Mouse (Mus musculus): ENCODE results near the gene Ip6k3.
A peak's percentile ranks its signal among the peaks of the same experiment; 100 is the strongest.

Ip6k3 gene

DNA sequence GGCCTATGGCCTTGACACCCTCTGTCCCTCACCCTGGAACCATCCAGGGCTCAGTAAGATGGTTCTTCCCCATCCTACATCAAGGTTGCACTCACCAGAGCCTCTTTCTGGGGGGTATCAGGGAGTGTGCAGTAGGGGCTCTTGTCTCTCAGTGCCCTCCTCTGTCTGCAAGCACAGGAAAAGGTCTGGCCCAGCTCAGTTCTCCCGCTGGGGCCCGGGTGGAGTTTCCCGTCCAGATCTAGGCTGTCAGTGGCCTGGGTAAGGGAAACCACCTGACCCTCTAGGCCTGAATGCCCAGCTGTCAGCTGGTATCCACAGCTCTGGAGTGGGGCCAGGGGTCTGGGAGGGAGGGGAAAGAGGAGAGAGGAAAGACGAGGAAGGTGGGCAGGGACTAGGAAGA is at the start of gene Ip6k3:
Ip6k3 (minus strand) TSS at position 251 of the 400 bp plus-strand sequence.
- no peak for DNase-seq (ENCODE audit: low spot score in 2 of 2)

DNA sequence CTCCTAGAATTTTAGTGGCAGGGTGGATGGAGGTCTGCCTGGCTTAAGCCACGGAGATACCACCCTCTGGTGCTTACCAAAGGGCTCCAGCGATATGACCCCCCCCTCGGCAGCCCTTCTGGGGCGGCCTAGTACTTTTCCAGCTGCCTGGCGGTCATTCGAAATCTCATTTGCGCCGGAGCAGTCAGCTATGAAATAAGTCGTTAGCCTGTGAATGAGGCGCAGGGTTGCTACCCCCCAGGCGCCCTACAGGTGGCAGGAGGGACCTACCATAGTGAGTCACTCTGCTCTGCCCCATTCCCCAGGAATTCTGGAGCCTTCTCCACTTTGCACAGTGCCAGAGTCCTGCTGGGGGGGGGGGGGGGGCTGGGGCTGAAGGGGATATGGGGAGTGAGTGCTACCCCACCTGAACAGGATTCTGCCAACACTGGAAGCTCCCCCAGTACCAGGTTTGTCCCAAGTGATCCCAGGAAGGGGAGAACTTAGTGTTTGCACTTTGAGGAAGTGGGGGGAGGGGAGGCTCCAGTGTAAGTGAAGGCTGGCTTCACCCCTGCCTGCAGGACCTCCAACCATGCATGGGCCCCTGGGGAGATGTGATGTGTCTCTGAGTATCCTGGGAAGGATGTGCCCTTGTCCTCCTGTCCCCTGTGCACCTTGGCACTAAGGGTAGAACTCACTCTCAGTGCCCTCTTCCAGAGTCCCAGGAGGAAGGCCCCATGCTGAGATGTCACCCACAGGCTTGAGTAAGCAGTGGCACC is 45.4 kb upstream of the Ip6k3 start:
- DNase-seq (ENCODE audit: low spot score in 2 of 2) = no peak

DNA sequence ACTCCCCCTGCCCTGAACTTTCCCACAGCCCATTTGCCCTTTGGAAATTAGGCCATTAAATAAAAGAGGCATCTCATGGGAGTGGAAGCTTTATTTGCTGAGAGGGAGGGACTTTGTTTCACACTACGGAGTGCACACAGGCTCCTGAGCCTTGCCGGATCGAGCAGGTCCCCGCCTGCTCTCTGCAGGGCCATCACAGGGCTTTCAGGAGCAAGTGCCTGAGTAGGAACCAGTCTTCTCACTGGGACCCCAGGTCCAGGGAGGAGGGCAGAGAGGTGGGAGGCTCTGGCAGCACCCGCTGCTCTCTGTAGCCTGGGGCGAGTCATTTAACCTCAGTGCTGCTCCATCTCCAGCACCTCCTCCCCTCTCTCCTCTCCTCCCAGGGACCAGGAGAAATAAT is 44.4 kb upstream of the Ip6k3 start:
- DNase-seq (ENCODE audit: low spot score in 2 of 2) = no peak

DNA sequence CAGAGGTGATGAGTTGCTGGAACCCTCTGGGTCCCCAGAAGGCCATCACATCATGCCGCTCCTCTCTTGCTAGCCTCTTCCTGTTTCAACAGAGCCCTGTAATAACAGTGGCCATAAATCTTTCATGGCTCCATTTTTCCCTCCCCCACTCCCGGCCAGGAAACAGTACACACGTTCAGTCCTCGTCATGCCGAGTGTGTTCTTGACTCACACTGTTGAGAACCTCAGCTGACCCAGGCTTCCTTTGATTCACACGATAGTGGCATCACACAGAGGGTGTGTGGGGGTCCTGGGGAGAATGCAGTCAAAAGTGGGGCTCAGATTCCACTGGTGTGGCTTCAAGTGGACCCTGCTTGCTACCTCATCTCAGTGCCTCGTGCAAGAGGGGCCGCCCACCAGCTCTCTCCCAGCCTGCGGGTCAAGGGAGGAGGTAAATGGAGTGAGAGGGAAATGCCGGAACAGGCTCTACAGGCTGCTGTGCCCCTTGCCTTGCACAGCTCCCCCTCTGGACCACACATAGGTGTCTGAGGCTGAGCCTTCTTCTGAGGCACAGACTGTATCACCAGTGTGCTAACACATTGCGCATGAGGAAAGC is 39.6 kb upstream of the Ip6k3 start:
- peak in 1 of 2 experiments; percentile 36 for DNase-seq (ENCODE audit: low spot score in 2 of 2)

DNA sequence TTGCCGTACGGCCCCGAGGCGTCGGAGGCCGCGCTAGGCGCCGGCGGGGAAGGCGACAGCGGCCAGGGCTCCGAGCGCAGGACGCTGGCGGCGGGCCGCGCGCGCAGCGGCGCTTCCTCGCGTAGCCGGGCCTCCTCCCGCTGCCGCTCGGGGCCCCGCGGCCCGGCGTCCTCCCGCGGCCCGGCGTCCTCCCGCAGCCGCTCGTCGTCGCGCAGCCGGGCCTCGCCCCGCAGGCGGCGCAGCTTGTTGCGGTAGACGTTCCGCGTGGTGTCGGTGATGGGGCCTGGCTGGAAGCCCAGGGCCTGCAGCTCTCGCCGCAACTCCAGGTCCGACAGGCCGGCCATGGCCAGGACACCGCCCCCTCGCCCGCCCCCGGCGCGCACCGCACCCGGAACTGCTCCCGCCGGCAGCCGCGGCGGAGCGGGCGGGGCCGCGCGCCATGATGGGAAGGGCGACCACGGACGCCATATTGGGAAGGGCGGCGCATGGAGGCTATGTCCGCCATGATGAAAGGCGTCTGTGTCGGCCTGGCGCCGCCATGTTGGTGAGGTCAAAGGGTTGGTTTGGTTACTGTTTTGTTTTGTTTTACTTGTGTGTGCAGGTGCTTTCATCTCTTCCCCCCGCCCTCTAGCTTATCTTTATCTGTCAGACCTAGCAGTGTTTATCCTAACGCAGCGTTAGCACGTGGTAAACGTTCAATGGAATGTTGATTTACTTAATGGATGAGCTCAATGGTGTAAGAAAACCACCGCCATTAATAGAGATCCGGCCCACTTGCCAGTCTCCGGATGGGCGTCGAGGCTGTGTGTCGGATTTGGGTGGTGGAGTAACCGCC is 36.7 kb upstream of the Ip6k3 start, which contains the start of gene Lemd2:
Lemd2 (minus strand) TSS at position 395 of the 835 bp plus-strand sequence.
- peak; percentile 91 to 94 for DNase-seq (ENCODE audit: low spot score in 2 of 2)

DNA sequence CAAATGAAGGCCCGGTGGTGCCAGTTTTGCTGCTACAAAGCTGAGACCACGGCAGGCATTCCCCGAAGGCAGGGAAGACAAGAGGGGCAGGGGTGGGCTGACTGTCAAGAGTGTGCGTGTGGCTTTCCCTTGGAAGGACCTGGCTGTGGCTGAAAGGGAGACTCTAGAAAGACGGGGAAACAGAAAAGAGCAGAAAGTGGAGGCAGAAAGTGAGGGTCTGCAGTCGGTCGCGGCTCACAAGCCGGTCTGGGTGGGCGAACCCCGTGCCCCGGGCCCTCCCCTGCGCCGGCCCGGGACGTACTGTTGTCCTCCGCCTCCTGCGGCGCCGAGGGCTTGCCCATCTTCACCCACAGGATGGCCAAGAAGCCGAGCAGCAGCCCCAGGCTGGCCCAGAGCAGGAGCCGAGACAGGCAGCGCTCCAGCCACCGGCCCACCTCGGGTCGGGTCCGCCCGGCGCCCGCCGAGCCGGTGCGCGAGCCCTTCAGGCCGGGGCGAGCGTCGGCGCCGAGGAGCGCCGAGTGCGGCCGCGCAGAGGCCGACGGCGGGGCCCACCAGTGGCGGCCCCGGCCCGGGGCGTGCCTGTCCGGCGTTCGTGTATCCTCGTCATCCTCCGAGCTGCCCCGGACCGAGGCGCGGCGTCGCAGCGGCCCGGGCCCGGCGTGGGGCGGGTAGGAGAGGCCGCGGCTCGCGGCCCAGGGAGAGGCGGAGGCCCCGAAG is 35.9 kb upstream of the Ip6k3 start:
- peak in 1 of 2 experiments; percentile 56 for DNase-seq (ENCODE audit: low spot score in 2 of 2)

DNA sequence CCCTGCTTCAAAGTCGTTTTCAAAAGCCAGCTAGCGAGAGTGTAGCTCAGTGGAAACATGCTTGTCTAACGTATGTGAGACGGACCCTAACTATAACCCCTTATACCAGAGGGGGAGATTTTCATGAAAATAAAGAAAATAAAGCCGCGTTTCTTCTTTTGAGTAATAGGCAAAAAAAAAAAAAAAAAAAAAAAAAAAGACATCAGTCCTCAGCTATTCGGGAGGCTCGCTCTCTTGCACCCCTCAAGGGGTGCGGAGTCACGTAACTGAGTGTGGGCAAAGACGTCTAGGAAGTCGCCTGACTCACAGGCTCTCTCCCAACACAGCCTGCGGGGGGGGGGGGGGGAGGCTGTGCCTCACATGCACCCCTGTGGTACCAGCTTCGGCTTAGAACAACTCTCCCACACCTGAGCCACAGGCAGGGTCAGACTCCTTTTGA is 35.3 kb upstream of the Ip6k3 start:
- peak in 1 of 2 experiments; percentile 37 for DNase-seq (ENCODE audit: low spot score in 2 of 2)

DNA sequence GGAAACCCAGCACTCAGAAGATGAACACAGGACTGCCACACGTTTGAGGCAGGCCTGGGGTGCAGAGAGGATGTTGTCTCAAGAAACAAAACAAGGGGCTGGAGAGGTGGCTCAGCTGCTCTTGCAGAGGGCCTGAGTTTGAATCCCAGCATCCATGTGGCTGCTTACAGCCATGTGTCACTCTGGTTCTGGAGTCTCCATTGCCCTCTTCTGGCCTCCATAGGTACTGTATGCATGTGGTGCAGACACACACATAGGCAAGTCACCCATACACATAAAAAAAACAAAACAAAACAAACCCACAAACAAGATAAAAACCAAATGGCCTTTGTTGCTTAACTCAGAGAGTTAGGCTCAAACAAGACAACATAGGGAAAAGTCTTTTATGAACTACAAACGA is 34.4 kb upstream of the Ip6k3 start:
- DNase-seq (ENCODE audit: low spot score in 2 of 2) = no peak

DNA sequence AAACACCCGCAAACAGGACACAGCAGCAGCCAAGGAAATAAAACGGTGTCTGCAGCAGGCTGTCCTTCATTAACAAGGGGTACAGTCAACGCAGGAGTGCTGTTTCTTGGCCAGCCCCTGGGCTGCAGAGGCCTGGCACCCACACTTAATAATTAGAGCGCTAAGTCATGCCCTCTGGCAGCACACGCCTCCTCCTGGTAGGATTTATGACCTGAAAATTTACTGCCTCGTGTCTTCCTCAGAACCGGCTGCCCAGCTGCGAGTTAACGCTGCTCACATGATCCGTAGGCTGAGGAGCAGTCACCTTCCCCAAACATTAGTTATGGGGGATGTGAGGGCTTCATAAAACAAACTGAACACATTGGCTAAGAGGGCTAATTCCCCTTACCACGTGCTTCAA is 33.2 kb upstream of the Ip6k3 start:
- DNase-seq (ENCODE audit: low spot score in 2 of 2) = no peak

DNA sequence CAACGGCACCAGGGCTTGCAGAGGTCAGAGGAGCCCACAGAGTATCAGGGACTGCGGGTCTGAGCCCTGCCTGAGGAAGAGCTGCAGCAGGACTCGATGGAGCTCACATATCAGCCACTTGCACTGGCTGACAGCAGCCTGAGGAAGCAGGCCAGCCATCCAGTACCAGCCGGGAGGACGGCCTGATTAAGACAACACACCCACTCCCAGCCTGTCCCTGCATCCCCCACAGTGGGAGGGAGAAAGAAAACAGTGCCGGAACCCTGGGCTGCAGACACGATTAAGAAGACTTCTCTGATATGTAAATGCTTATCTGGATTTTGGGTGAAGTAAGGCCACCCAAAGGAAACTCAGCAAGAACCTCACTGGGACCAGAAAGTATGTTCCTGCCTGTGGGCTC is 32.3 kb upstream of the Ip6k3 start:
- no peak for DNase-seq (ENCODE audit: low spot score in 2 of 2)

DNA sequence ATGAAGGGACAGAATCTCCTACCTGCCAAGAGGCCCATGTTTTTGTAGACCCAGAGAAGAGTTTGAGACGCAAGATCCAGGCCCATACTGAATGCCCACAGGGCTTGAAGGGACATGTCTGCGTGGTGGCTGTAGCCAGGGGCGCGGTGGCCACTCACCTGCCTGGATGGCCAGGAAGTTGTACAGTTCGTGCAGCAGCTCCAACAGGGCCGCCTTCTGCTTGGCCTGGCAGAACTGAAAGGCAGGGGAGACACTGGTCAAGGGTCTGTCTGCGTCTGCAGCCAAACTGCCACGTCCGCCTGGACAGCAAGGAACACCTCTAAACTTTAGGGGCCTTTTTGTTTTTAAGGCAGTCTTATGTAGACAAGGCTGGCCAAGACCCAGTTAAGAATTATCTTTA is 31.6 kb upstream of the Ip6k3 start:
- DNase-seq (ENCODE audit: low spot score in 2 of 2) = no peak

DNA sequence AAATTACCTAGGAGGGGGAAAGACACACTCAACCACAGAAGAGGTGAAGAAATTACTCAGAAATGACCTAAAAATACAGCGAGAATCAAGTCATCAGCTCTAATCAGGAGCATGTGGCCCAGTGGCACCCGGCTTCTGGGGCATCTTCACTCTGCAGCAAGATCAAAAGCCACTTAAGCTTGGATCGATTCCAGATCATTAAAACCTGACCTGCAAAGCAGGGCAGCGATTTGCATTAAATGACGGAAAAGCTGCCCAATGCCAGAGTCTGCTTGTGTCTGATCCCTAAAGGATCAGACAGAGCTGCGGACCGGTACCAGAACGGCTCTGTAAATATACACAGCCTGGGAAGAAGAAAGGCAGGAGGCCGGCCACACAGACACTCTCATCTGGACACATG is 28.6 kb upstream of the Ip6k3 start:
- no peak for DNase-seq (ENCODE audit: low spot score in 2 of 2)

DNA sequence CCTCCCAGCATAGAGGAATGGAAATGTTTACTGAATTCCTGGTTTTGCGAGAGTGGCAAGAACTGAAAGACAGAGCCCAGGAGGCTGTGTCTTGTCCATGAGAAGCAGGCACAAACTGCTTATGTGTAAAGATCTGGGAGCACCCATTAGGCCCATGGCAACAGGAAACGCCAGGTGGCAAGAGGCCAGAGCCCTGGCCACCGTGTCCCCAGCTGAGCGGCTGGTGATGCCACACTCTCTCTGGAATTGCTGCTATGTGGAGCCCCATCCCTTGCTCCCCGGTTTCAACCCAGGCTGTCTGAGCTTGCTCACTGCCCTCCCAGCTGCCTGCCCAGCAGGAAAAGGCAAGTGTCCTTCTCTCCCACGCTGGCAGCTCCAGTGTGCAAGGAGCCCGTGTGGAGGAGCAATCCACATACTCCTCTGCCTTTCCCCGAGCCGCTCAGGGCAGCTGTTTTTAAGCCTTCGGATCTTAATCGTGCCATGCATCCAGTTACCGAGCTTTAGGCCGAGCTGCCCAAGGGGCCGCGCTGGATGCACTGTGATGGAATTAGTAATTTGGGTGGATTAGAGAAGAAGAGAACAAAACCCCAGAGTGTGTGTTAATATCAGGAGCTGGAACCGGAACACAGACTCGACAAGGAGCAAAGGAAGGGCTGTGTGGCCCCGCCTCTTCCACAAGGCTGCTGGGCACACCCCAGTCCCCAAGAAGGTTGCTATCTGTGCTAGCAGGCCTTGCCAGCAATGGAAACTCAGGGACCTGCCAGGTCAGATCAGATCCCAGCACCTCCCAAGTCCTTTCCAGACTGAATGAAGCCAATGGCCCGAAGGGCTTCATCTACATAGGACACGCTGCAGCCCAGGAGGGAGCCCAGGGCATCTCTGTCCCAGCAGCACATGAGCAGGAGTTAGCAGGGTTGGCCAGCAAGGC is 26.9 kb upstream of the Ip6k3 start:
- no peak for DNase-seq (ENCODE audit: low spot score in 2 of 2)

DNA sequence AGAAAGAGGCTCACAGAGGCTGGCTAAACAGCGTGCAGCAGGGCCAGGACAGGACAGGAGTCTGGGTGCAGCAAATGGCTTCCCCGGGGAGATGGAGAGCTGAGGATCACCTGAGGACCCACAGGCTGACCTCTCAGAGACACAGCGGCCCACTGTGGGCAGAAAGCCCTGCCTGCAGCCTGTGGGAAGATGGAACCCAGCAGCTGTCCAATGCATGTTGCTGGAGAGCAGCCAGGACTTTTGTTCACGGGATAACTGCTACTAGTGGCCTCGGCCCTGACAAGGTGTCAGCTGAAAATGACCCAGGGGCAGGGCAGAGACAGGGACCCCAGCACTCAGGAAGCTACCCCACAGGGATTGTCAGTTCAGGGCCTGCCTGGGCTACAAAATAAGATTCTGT is 24.2 kb upstream of the Ip6k3 start:
- DNase-seq (ENCODE audit: low spot score in 2 of 2) = no peak

DNA sequence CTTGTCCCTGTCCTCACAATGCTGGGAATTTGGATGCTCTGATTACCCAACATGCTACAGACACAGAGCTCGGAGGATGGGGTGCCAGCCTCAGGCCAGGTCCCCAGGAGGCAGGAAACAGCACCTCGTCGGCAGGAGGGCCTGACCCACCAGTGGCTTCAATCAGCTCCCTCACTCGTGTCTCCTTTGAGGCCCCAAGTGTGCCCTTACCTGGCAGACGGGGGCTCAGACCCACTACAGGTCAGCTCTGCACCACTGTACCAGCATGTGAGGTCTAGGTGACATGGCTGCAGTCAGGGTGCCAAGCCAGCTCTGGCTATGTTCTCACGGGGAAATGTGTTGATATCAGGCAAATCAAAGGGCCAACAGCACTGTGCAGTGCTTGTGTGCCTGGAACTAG is 23.6 kb upstream of the Ip6k3 start:
- no peak for DNase-seq (ENCODE audit: low spot score in 2 of 2)

DNA sequence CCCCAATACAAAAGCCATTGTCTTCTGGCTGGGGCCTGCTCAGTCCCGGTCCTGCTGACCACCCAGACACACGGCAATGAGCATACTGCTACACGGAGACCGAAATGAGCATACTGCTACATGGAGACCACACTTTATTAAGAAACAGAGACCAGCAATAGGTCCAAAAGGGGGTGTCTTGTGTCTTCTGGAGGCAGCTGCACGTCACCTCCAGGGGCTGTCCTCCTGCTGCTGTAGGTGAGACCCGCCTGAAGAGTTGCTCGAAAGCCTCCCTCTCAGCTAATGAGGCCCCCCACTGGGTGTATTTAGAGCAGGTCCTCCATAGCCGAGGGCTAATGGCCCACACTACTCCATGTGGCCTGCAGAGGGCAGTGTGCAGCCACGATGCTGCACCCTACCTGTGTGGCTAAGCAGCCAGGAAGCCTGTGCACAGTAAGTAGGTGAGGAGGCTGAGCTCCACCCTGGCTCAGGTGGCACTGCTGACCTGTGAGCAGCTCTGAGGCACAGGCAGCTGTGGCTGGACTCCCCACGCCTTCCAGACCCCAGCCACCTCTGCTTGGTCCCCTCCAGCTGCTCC is 22.1 kb upstream of the Ip6k3 start:
- peak; percentile 41 to 64 for DNase-seq (ENCODE audit: low spot score in 2 of 2)

DNA sequence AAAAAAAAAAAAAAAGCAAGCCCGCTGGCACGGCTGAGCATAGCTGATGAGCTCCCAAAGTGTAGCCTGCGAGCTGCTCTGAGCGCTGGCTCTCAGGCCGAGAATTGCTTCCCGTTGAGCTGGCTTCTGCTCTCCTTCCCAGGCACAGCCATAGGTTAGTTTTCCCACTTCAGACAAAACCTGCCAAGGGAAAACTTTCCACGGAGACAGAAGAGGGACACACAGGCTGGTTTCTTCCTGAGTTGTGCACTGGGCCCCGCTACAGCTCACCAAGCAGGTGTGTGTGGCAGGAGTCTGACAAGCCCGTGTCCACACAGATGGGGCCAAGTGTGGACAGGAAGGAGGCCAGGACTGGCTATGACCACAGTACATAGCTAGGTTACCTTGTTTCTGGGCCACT is 21.3 kb upstream of the Ip6k3 start:
- DNase-seq (ENCODE audit: low spot score in 2 of 2) = no peak

DNA sequence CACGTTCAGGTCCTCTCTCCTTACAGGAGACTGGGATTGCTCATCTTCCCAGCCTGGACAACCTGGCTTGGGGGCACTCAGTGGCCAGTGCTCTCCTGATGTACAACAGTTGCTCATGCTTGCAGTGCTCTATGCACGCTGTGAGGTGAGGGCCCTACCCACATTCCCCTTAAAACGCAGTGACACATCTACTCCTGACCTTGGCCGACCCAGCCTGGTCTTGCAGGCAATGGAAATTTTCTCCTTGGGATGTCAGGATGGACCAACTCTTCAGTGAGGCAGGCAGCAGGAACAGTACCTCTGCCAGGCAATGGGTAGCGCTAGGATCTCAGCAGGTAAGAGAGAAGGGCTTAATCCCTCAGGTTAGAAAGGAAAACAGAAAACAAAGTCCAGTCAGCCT is 19.5 kb upstream of the Ip6k3 start:
- DNase-seq (ENCODE audit: low spot score in 2 of 2) = no peak

DNA sequence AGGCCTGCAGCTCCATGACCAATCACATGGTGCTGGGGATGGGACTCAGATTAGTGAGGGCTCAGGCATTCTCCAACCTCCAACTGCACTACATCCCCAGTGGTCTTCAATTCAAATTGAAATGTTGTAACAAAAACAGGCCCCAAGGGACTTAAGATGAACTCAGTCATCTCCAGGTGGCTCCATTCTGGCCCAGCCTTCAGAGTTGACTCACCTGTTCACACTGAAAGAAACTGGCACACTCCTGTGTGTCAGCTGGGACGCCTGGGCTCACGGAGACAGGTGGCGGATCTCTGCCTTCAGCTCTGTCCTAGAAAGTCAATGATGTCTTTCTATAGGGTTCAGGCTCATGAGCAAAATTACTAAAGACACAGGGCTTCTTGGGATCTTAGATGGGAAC is 18.5 kb upstream of the Ip6k3 start:
- DNase-seq (ENCODE audit: low spot score in 2 of 2) = no peak

DNA sequence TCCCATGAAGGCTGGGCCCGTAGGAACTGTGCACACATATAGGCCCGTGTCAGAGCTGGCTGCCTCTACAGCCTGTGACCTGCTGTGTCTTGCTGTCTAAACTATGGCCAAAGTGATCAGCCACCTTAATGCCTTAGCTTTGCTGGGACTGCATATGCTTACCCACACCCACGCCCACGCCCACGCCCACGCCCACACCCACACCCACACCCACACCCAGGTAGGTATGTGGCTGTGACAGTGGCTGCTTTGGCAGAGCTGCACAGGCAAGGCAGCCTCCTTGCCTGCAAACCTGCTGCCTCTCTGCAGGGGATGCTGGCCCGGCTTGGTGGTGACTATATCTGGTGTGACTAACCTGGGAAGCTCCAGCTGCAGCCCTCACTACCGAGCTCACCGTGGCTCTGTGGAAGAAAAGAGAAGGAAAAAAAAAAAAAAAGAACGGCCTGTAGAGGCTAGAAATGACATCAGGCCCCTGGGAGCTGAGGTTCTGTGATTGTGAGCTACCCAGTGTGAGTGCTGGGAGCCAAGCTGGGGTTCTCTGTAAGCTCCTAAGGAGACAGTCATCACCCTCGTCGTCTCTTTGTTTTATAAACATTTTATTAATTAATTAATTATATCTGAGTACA is 16.2 kb upstream of the Ip6k3 start:
- no peak for DNase-seq (ENCODE audit: low spot score in 2 of 2)
